Mouse (Mus musculus) lung, postnatal 0 days (tissue): ENCODE data around the gene Prkcz. TPM values are rescaled to one million over a fixed set of nuclear protein-coding genes. Genes with fewer than 3 reads are reported as not detected.

ENCODE experiments used
- ATAC-seq: fragments of 200-750 bp; cut with Nextera tagmentation; 2 replicates; pipeline ENCODE4 v1.8.0; 2017; ENCODE audit warnings: moderate library complexity
- DNase-seq: peaks from one replicate; pipeline ENCODE4 v3.0.0-alpha.2; 2016; ENCODE audit warnings: low spot score
- H3K27ac ChIP-seq: fragments of 300-500 bp; sonication (generic); 2 replicates; pipeline ENCODE4 v1.5.1; 2014; ENCODE audit warnings: antibody characterized with exemption, mild to moderate bottlenecking, low read length, mixed read lengths
- H3K27me3 ChIP-seq: fragments of 300-500 bp; sonication (generic); replicated peaks from 2 replicates; pipeline ENCODE4 v1.6.1; 2014; ENCODE audit warnings: low read length, mixed read lengths; ENCODE audit not compliant: insufficient read depth
- H3K36me3 ChIP-seq: fragments of 300-500 bp; sonication (generic); 2 replicates; pipeline ENCODE4 v1.6.1; 2014; ENCODE audit warnings: low read length, mixed read lengths; ENCODE audit not compliant: insufficient read depth
- H3K4me1 ChIP-seq: fragments of 300-500 bp; sonication (generic); 2 replicates; pipeline ENCODE4 v1.6.1; 2014; ENCODE audit warnings: antibody characterized with exemption, low read depth, low read length, mixed read lengths; ENCODE audit not compliant: insufficient read depth
- H3K4me2 ChIP-seq: fragments of 300-500 bp; sonication (generic); replicated peaks from 2 replicates; pipeline ENCODE4 v1.6.1; 2014; ENCODE audit warnings: low read depth, mild to moderate bottlenecking, low read length, moderate library complexity, mixed read lengths
- H3K4me3 ChIP-seq: fragments of 300-500 bp; sonication (generic); 2 replicates; pipeline ENCODE4 v1.5.1; 2014; ENCODE audit warnings: low read depth, low read length
- H3K9ac ChIP-seq: fragments of 300-500 bp; sonication (generic); replicated peaks from 2 replicates; pipeline ENCODE4 v1.6.1; 2014; ENCODE audit warnings: low read depth, mild to moderate bottlenecking
- H3K9me3 ChIP-seq: fragments of 300-500 bp; sonication (generic); 2 replicates; pipeline ENCODE4 v1.6.1; 2016; ENCODE audit warnings: low read length, mixed read lengths
- CTCF ChIP-seq: IDR thresholded peaks from 2 replicates; pipeline ENCODE4 v1.5.1; 2016; ENCODE audit warnings: antibody characterized with exemption, mild to moderate bottlenecking
- EP300 ChIP-seq: IDR thresholded peaks from 2 replicates; pipeline ENCODE4 v1.6.1; 2016; ENCODE audit warnings: antibody characterized with exemption, mild to moderate bottlenecking, control low read depth
- WGBS: fragments of 180-500 bp; shearing (Covaris S2); extraction: QIAGEN DNeasy Blood & Tissue Kit; methylation state at CpG from one replicate; pipeline ENCODE4 v1.1.7; 2014; 5-methylcytosine and 5-hydroxymethylcytosine counted together
- polyA plus RNA-seq: library from polyadenylated mRNA; unstranded; fragments of >200 nt; fragmentation: Nextera tagmentation; extraction: Ambion mirVana; gene quantifications from 2 replicates; pipeline ENCODE4 v1.2.1, GENCODE M21; 2015

Gene Prkcz
- polyA plus RNA-seq, 1 experiment from 2014 or later: 23.4 TPM

DNA sequence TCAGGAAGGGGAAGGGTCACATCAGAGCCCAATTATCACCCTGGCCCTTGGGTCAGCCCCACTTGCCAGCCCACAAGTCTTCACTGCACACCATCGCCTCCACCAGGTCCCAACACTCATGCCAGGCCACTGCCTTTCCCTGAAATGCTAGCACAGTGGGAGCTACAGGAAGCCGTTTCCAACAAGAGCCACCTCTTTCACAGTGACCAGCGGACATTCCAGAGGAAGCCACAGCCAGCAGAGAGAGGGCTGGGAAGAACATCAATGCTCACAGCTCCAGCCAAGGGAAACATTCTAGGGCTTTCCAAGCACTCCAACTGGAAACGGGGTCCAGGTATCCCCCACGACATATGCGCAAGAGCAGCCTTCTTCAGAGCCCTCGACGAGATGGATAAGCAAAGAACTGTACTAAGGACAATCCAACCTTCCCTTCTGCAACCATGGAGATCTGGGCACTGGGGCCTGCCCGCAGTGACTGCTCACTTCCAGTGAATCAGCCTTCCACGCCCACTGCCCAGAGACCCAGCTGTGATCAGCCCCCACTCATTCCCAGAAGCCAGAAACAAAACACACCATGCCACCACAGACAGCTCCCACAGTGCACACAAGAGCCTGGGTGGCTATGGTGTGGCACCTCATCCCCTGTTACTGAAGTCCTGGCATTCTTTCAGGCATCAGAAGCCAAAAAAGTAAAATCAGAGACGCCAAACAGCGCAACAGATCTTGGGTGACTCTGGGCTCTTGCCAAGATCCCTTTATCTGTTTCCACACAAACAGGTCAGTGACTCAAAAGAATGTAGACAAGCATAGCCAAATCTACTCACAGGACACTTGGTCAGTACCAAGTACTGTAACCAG lies 145.2 kb downstream of the Prkcz start:
- no peaks in the 10 kb centered on the region for H3K9me3 ChIP-seq
- no peak overlapping the region for H3K4me3 ChIP-seq
- no peak overlapping the region; the same call in 1 of the 2 replicates for H3K9ac ChIP-seq
- H3K27ac ChIP-seq: peak overlapping the region; percentile 73
- H3K36me3 ChIP-seq: no peaks in the 10 kb centered on the region
- TF ChIP-seq CTCF (peak; percentile 46; the same call in 1 of the 2 replicates), EP300 (no peak)
- peaks cover 65% of the 10 kb centered on the region for H3K4me1 ChIP-seq
- H3K4me2 ChIP-seq: peak overlapping the region; percentile 83
- peak; percentile 29; the same call in 1 of the 2 replicates for ATAC-seq
- no peaks in the 10 kb centered on the region for H3K27me3 ChIP-seq
- WGBS: 28% methylated on average over 12 of the region's 12 CpGs
- DNase-seq: peak; percentile 57

DNA sequence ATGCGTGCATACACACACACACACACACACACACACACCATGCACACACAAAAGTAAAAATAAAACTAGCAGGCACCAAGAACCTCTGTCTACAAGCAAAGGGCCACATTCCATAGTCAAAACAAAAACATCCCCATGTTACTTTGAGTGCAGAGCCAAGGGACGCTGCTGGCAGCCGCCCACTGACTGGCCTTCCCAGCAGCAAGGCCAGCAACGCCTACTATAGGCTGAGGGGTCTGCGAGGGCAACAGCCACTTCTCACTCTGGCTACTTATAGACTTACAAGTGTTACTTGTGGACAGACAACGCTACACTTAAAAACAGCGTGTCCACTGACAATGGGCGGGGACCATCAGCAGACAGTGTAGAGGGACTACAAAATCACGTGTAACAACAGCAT lies 146.0 kb downstream of the Prkcz start:
- Histone ChIP-seq H3K27ac (no peak overlapping the region), H3K4me3 (no peak overlapping the region), H3K36me3 (no peaks in the 10 kb centered on the region), H3K4me1 (peaks cover 68% of the 10 kb centered on the region), H3K27me3 (no peaks in the 10 kb centered on the region), H3K9me3 (no peaks in the 10 kb centered on the region), H3K4me2 (peak overlapping the region; percentile 83), H3K9ac (no peak overlapping the region)
- WGBS: 30% methylated on average over 9 of the region's 9 CpGs
- DNase-seq (peak; percentile 22), ATAC-seq (0 out of 2 replicates have a peak, but pooled peaks have one; percentile 1)
- TF ChIP-seq CTCF: no peak
- no peak for TF ChIP-seq EP300

DNA sequence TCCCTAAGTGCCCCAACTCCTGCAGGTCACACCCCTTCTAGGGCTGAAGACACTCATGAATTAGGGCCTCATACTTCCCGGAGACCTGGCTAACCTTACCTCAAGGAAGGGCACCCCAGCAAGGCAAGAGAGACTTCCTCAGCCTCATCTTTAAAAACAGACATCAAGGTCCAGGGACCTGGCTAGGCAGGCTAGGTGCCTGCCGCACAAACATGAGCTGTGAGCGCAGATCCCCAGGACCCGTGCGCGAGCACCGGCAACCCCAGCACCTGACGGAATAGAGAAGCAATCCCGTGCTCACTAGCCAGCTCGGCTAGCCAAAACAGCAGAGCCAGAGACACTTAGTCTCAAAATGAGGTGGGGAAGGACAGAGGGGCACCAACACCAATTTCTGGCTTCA lies 146.4 kb downstream of the Prkcz start:
- Histone ChIP-seq H3K4me1 (peaks cover 68% of the 10 kb centered on the region), H3K9ac (no peak overlapping the region)
- 65% methylated on average over 10 of the region's 10 CpGs for WGBS

DNA sequence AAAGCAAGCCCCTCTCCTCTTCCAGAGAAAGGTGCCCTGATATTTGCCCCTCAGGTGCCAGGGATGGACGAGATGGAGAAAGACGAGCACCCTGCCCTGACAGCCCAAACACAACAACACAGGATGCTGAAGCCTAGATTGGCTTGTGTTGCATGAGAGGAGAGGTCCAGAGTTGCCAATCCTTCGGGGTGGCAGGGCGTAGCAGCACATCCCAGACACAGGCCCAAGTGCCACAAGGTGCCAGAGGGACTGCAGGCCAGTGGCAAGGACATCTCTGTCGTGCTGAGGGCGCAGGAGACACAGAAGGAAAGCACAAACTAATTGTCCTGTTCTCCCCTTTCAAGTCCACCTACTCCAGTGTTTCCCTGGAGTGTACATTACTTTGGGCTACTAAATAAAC lies 147.0 kb downstream of the Prkcz start:
- no peak overlapping the region for H3K4me3 ChIP-seq
- H3K9me3 ChIP-seq: no peaks in the 10 kb centered on the region
- TF ChIP-seq CTCF (no peak), EP300 (no peak)
- H3K9ac ChIP-seq: no peak overlapping the region
- no peak for DNase-seq
- no peak overlapping the region for H3K27ac ChIP-seq
- no peaks in the 10 kb centered on the region for H3K27me3 ChIP-seq
- H3K4me1 ChIP-seq: peaks cover 62% of the 10 kb centered on the region
- whole genome bisulfite sequencing: 73% methylated on average over 6 of the region's 6 CpGs
- H3K36me3 ChIP-seq: no peaks in the 10 kb centered on the region
- no peak for ATAC-seq
- H3K4me2 ChIP-seq: no peak overlapping the region

More for the DNA sequence above, 146.4 kb downstream of the Prkcz start:
- no peaks in the 10 kb centered on the region for H3K36me3 ChIP-seq
- no peak for TF ChIP-seq EP300
- TF ChIP-seq CTCF: no peak
- no peaks in the 10 kb centered on the region for H3K9me3 ChIP-seq
- H3K27me3 ChIP-seq: no peaks in the 10 kb centered on the region
- ATAC-seq (no peak), DNase-seq (no peak)
- H3K4me3 ChIP-seq: no peak overlapping the region
- no peak overlapping the region for H3K27ac ChIP-seq
- peak overlapping the region; percentile 83; the same call in 1 of the 2 replicates for H3K4me2 ChIP-seq

DNA sequence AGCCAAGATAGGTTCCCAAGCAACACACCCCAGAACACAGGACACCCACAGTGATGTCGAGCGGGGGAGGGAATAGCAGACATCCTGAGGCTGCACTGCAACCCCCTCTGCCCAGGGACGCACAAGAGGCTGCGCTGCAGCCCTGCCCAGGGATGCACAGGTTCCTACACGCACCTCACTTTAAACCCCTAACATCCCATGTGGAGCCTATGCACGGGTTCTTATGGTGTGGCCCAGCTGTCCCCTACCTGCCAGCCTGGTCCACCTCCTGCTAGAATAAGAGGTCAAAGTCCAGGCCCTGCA lies 147.5 kb downstream of the Prkcz start:
- H3K36me3 ChIP-seq: no peaks in the 10 kb centered on the region
- no peaks in the 10 kb centered on the region for H3K27me3 ChIP-seq
- H3K4me1 ChIP-seq: peaks cover 57% of the 10 kb centered on the region
- H3K4me2 ChIP-seq: no peak overlapping the region
- no peak overlapping the region for H3K9ac ChIP-seq
- H3K9me3 ChIP-seq: no peaks in the 10 kb centered on the region
- WGBS: 61% methylated on average over 6 of the region's 6 CpGs
- ATAC-seq (no peak), DNase-seq (no peak)
- no peak overlapping the region for H3K27ac ChIP-seq
- no peak overlapping the region for H3K4me3 ChIP-seq
- TF ChIP-seq CTCF: no peak
- no peak for TF ChIP-seq EP300

DNA sequence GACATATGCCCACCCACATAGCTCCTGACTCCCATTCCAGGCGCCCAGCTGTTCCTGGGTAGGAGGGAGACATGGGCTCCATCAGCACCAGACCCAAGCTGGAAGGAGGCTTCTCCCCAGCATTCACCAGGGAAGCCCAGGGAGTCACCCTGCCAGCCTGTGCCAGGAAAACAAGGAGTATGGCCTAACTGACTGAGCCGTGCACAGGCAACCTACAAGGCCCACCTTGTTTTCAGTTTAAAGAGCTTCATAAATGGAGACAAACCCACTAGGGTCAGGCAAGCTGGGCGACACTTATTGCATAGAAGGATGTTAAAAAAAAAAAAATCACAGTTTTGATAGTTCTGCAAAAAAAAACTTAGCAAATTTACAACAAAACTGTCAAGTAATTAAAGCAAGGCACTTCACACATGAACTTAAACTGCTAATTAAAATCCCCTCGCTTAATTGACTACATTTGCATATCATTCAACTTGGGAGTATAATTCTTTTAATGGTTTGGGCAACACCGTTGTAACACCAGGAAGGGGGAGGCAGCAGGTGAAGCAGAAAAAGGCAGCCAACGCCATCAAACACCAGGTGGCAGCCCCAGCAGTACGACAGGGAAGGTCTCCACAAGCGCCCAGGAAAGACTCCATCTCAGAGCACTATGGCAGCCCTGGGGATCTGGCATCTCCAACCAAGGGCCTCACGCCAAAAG lies 148.0 kb downstream of the Prkcz start:
- DNase-seq: no peak
- no peaks in the 10 kb centered on the region for H3K27me3 ChIP-seq
- no peak overlapping the region for H3K4me2 ChIP-seq
- TF ChIP-seq EP300 (no peak), CTCF (peak; percentile 38)
- WGBS: 61% methylated on average over 9 of the region's 9 CpGs
- H3K4me1 ChIP-seq: peaks cover 55% of the 10 kb centered on the region
- H3K4me3 ChIP-seq: no peak overlapping the region
- H3K9me3 ChIP-seq: no peaks in the 10 kb centered on the region
- H3K36me3 ChIP-seq: no peaks in the 10 kb centered on the region
- H3K9ac ChIP-seq: no peak overlapping the region
- H3K27ac ChIP-seq: no peak overlapping the region
- ATAC-seq: no peak

Other genes with a start within 250 kb of the Prkcz start
- gene Ski, start 138.8 kb downstream of the Prkcz start, polyA plus RNA-seq: 22.6 and 23.2 TPM in 2 replicates
- gene Faap20, start 111.6 kb downstream of the Prkcz start, polyA plus RNA-seq: 61.4 and 66.6 TPM in 2 replicates
- 0.24 and 0.68 TPM in 2 replicates for gene Gabrd, start 36.8 kb upstream of the Prkcz start, polyA plus RNA-seq
- 1.4 and 1.5 TPM in 2 replicates for gene Cfap74, start 47.8 kb upstream of the Prkcz start, polyA plus RNA-seq
- gene Tmem52, start 107.8 kb upstream of the Prkcz start, polyA plus RNA-seq: 1.6 and 2.1 TPM in 2 replicates
- gene Gnb1, start 130.0 kb upstream of the Prkcz start, polyA plus RNA-seq: 445 and 452 TPM in 2 replicates
- 70.9 and 76.3 TPM in 2 replicates for gene Nadk, start 201.0 kb upstream of the Prkcz start, polyA plus RNA-seq
- gene Slc35e2, start 240.1 kb upstream of the Prkcz start, polyA plus RNA-seq: 3.1 and 3.7 TPM in 2 replicates